Mouse (Mus musculus) liver, adult 2 months (tissue): ENCODE measurements at regions not wholly inside any gene's neighbourhood (a gene's known extent, or its start where the extent isn't known, plus 50 kb on each side); places are given as distances from the start of the nearest gene placed in this dataset.

ENCODE experiments used
- DNase-seq: peaks from one replicate; pipeline ENCODE4 v3.0.0-alpha.2; 2011; ENCODE audit warnings: low read depth, low spot score; ENCODE audit errors: extremely low read depth
- H3K27ac ChIP-seq: fragments of 200-500 bp; replicated peaks from 2 replicates; pipeline ENCODE4 v1.5.1; 2012; ENCODE audit warnings: low read depth, mild to moderate bottlenecking, control low read depth, inconsistent platforms, low read length; ENCODE audit not compliant: insufficient read depth
- H3K27me3 ChIP-seq: fragments of 200-500 bp; 2 replicates; pipeline ENCODE4 v1.6.1; 2012; ENCODE audit warnings: mild to moderate bottlenecking, moderate library complexity, low read length, inconsistent platforms; ENCODE audit not compliant: control insufficient read depth, insufficient read depth
- H3K36me3 ChIP-seq: fragments of 200-500 bp; 2 replicates; pipeline ENCODE4 v1.6.1; 2012; ENCODE audit warnings: low read length, inconsistent platforms; ENCODE audit not compliant: control insufficient read depth, insufficient read depth
- H3K4me1 ChIP-seq: fragments of 200-500 bp; 2 replicates; pipeline ENCODE4 v1.6.1; 2011; ENCODE audit warnings: low read length; ENCODE audit not compliant: control insufficient read depth, insufficient read depth
- H3K4me3 ChIP-seq: fragments of 200-500 bp; 2 replicates; pipeline ENCODE4 v1.5.1; 2011; ENCODE audit warnings: low read depth, mild to moderate bottlenecking, control low read depth, low read length, moderate library complexity; ENCODE audit not compliant: insufficient read depth
- H3K79me2 ChIP-seq: fragments of 200-500 bp; 2 replicates; pipeline ENCODE4 v1.6.1; 2012; ENCODE audit warnings: inconsistent platforms, mild to moderate bottlenecking, low read length, moderate library complexity; ENCODE audit not compliant: control insufficient read depth, insufficient read depth
- H3K9ac ChIP-seq: fragments of 200-500 bp; 2 replicates; pipeline ENCODE4 v1.6.1; 2012; ENCODE audit warnings: low read depth, mild to moderate bottlenecking, control low read depth, inconsistent platforms, low read length
- CTCF ChIP-seq: fragments of 200-500 bp; IDR thresholded peaks from 2 replicates; pipeline ENCODE4 v1.5.1; 2011; ENCODE audit warnings: low read depth, low read length, control low read depth
- POLR2A ChIP-seq: fragments of 200-500 bp; IDR thresholded peaks from 2 replicates; pipeline ENCODE4 v1.6.1; 2011; ENCODE audit warnings: low read length, control low read depth; ENCODE audit not compliant: insufficient read depth; ENCODE audit errors: extremely low read depth
- WGBS: fragments of 180-500 bp; shearing (Covaris S2); methylation state at CpG from one replicate; pipeline ENCODE4 v1.1.7; 2018; 5-methylcytosine and 5-hydroxymethylcytosine counted together

GRCm38 (mm10) chr12:54335509-54335908 lies 131.8 kb upstream of the Egln3 start:
- DNase-seq = no peak
- no peaks in the 10 kb centered on the region for H3K4me1 ChIP-seq
- no peaks in the 10 kb centered on the region for H3K27me3 ChIP-seq
- no peak overlapping the region for H3K27ac ChIP-seq
- WGBS = 44% methylated on average over 2 of the region's 2 CpGs
- no peak overlapping the region for H3K4me3 ChIP-seq
- no peaks in the 10 kb centered on the region for H3K79me2 ChIP-seq
- no peaks in the 10 kb centered on the region for H3K36me3 ChIP-seq
- TF ChIP-seq POLR2A = no peak
- TF ChIP-seq CTCF = no peak
- no peak overlapping the region for H3K9ac ChIP-seq

- Histone ChIP-seq H3K27me3 (no peaks in the 10 kb centered on the region), H3K4me3 (no peak overlapping the region), H3K36me3 (no peaks in the 10 kb centered on the region), H3K9ac (no peak overlapping the region), H3K4me1 (no peaks in the 10 kb centered on the region), H3K79me2 (no peaks in the 10 kb centered on the region), H3K27ac (no peak overlapping the region)
- no peak for DNase-seq
- WGBS = 56% methylated on average over 9 of the region's 9 CpGs
- TF ChIP-seq CTCF = no peak
- TF ChIP-seq POLR2A = no peak
These were observed 131.0 kb upstream of the Egln3 start for GRCm38 (mm10) chr12:54334491-54335132.

GRCm38 (mm10) chr12:54333632-54334321 lies 130.1 kb upstream of the Egln3 start:
- H3K27me3 ChIP-seq = no peaks in the 10 kb centered on the region
- no peak overlapping the region for H3K27ac ChIP-seq
- no peak overlapping the region for H3K4me3 ChIP-seq
- no peak overlapping the region for H3K9ac ChIP-seq
- TF ChIP-seq CTCF = no peak
- TF ChIP-seq POLR2A = no peak
- no peaks in the 10 kb centered on the region for H3K79me2 ChIP-seq
- H3K4me1 ChIP-seq = no peaks in the 10 kb centered on the region
- WGBS = 90% methylated on average over 14 of the region's 14 CpGs
- DNase-seq = no peak
- no peaks in the 10 kb centered on the region for H3K36me3 ChIP-seq

GRCm38 (mm10) chr12:54327483-54327882 lies 123.8 kb upstream of the Egln3 start:
- H3K79me2 ChIP-seq = no peaks in the 10 kb centered on the region
- H3K4me3 ChIP-seq = no peak overlapping the region
- no peaks in the 10 kb centered on the region for H3K4me1 ChIP-seq
- TF ChIP-seq CTCF (no peak), POLR2A (no peak)
- no peaks in the 10 kb centered on the region for H3K36me3 ChIP-seq
- H3K27me3 ChIP-seq = no peaks in the 10 kb centered on the region
- no peak overlapping the region for H3K9ac ChIP-seq
- WGBS = 69% methylated on average over 1 of the region's 1 CpGs
- DNase-seq = no peak
- H3K27ac ChIP-seq = no peak overlapping the region

GRCm38 (mm10) chr12:54326571-54326970 lies 122.9 kb upstream of the Egln3 start:
- no peak for DNase-seq
- Histone ChIP-seq H3K4me1 (no peaks in the 10 kb centered on the region), H3K27me3 (no peaks in the 10 kb centered on the region), H3K79me2 (no peaks in the 10 kb centered on the region), H3K4me3 (no peak overlapping the region), H3K9ac (no peak overlapping the region), H3K36me3 (no peaks in the 10 kb centered on the region), H3K27ac (no peak overlapping the region)
- TF ChIP-seq POLR2A (no peak), CTCF (no peak)
- 89% methylated on average over 7 of the region's 7 CpGs for WGBS

- Histone ChIP-seq H3K27me3 (no peaks in the 10 kb centered on the region), H3K9ac (no peak overlapping the region), H3K27ac (no peak overlapping the region), H3K36me3 (no peaks in the 10 kb centered on the region), H3K4me3 (no peak overlapping the region), H3K79me2 (no peaks in the 10 kb centered on the region), H3K4me1 (no peaks in the 10 kb centered on the region)
- WGBS = 93% methylated on average over 5 of the region's 5 CpGs
- TF ChIP-seq POLR2A (no peak), CTCF (no peak)
- no peak for DNase-seq
These were observed 116.9 kb upstream of the Egln3 start for GRCm38 (mm10) chr12:54320533-54320932.
